Mouse (Mus musculus): ENCODE data around the gene Slc16a7. TPM values are rescaled to one million over a fixed set of nuclear protein-coding genes. Genes with fewer than 3 reads are reported as not detected.

The Slc16a7 gene
- total and polyA plus RNA-seq, 3 experiments, result not detected

- Histone ChIP-seq H3K9ac (ENCODE audit: control insufficient read depth, low read depth, low read length, poor library complexity, severe bottlenecking) (no peak overlapping the region), H3K9me3 (replicated peaks; ENCODE audit: insufficient read depth, low read length) (no peaks in the 10 kb centered on the region), H3K27ac (ENCODE audit: control insufficient read depth, low read depth, low read length) (no peak overlapping the region), H3K36me3 (ENCODE audit: control insufficient read depth in 1 of 2, insufficient read depth in 2 of 2, low read length in 2 of 2) (no peaks in the 10 kb centered on the region), H3K27me3 (ENCODE audit: control insufficient read depth in 1 of 2, insufficient read depth in 2 of 2, low read length in 2 of 2) (no peaks in the 10 kb centered on the region), H3K4me1 (ENCODE audit: control insufficient read depth in 1 of 2, insufficient read depth in 2 of 2, low read length in 2 of 2) (no peaks in the 10 kb centered on the region), H3K4me3 (ENCODE audit: control insufficient read depth in 1 of 2, insufficient read depth in 1 of 2, low read depth in 2 of 2, low read length in 2 of 2) (no peak overlapping the region), H3K79me2 (ENCODE audit: control insufficient read depth, insufficient read depth, low read length, poor library complexity) (no peaks in the 10 kb centered on the region)
- TF ChIP-seq SIN3A (IDR thresholded peaks at IDR 0.05; ENCODE audit: low read length) (no peak), MYB (IDR thresholded peaks at IDR 0.05; ENCODE audit: low read depth, low read length) (no peak), MXI1 (IDR thresholded peaks at IDR 0.05; ENCODE audit: low read depth, low read length) (no peak), UBTF (IDR thresholded peaks at IDR 0.05; ENCODE audit: borderline replicate concordance, insufficient read depth, low read depth, low read length) (no peak)
- DNase-seq (ENCODE audit: low read depth, low spot score), result no peak
These were observed 64.2 kb downstream of the Slc16a7 start for GRCm38 (mm10) chr10:125324871-125325565.

- DNase-seq (ENCODE audit: low read depth, low spot score), result no peak
- no peak overlapping the region for H3K4me3 ChIP-seq (ENCODE audit: control insufficient read depth in 1 of 2, insufficient read depth in 1 of 2, low read depth in 2 of 2, low read length in 2 of 2)
- no peaks in the 10 kb centered on the region for H3K4me1 ChIP-seq (ENCODE audit: control insufficient read depth in 1 of 2, insufficient read depth in 2 of 2, low read length in 2 of 2)
- no peak overlapping the region for H3K27ac ChIP-seq (ENCODE audit: control insufficient read depth, low read depth, low read length)
- H3K9me3 ChIP-seq (replicated peaks; ENCODE audit: insufficient read depth, low read length), result no peaks in the 10 kb centered on the region
- no peaks in the 10 kb centered on the region for H3K36me3 ChIP-seq (ENCODE audit: control insufficient read depth in 1 of 2, insufficient read depth in 2 of 2, low read length in 2 of 2)
- TF ChIP-seq GABPA (IDR thresholded peaks at IDR 0.05; ENCODE audit: low read depth, low read length), result no peak
- no peak for TF ChIP-seq CHD2 (IDR thresholded peaks at IDR 0.05; ENCODE audit: low read length)
- no peak for TF ChIP-seq KAT2A (conservative IDR thresholded peaks at IDR 0.05; ENCODE audit: low read depth, low read length)
- no peak for TF ChIP-seq ZMIZ1 (IDR thresholded peaks at IDR 0.05; ENCODE audit: low read depth, low read length)
- no peak for TF ChIP-seq TAL1 (IDR thresholded peaks at IDR 0.05; ENCODE audit: low read length)
- TF ChIP-seq NELFE (IDR thresholded peaks at IDR 0.05; ENCODE audit: low read depth, low read length), result no peak
- TF ChIP-seq JUND (IDR thresholded peaks at IDR 0.05; ENCODE audit: low read depth, low read length), result no peak
- no peak for TF ChIP-seq ETS1 (IDR thresholded peaks at IDR 0.05; ENCODE audit: low read depth, low read length)
- TF ChIP-seq UBTF (IDR thresholded peaks at IDR 0.05; ENCODE audit: borderline replicate concordance, insufficient read depth, low read depth, low read length), result no peak
- no peak for TF ChIP-seq MXI1 (IDR thresholded peaks at IDR 0.05; ENCODE audit: low read depth, low read length)
- no peak for TF ChIP-seq RCOR1 (IDR thresholded peaks at IDR 0.05; ENCODE audit: low read depth, low read length)
- no peak for TF ChIP-seq ZNF384 (IDR thresholded peaks at IDR 0.05; ENCODE audit: low read depth, low read length)
- H3K27me3 ChIP-seq (ENCODE audit: control insufficient read depth in 1 of 2, insufficient read depth in 2 of 2, low read length in 2 of 2), result no peaks in the 10 kb centered on the region
- H3K9ac ChIP-seq (ENCODE audit: control insufficient read depth, low read depth, low read length, poor library complexity, severe bottlenecking), result no peak overlapping the region
- no peaks in the 10 kb centered on the region for H3K79me2 ChIP-seq (ENCODE audit: control insufficient read depth, insufficient read depth, low read length, poor library complexity)
These were observed 65.0 kb downstream of the Slc16a7 start for GRCm38 (mm10) chr10:125324149-125324834.

Measured in MEL (cell line).